Mouse (Mus musculus): ENCODE results near the gene Ezr.

DNA sequence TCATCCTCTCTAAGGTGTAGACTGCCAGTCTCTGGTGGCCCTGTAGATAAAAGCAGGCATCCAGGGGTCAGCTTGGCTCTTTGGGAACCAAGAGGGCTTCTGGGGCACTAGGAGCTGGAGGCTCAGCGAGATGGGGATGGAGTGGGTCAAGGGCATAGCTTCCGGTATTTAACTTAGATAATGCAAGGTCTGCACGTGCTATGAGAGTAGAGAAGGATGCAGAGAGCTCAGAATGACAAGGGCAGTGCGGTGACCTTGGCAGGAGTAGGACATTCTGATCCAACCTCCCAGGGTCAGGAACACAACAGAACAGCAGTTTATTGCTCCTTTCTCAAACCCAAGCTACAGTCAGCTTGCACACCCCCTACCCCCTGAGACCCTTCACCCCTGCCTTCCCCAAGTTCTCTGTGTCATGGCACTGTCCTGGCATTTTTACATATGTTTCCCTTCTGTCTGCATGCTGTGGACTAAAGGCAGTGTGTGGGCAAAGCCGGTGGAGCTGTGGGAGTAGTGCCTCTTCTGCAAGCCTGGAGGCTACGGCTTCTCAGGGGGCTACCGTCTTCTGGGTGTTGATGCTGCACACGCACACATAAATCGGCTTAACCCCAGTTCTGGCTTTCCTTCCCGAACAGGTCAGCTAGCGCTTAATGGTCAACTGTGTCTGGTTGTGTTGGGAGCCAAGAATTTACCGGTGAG lies 47.7 kb downstream of the Ezr start:
- no peak for TF ChIP-seq POLR2A (IDR thresholded peaks at IDR 0.05; ENCODE audit: insufficient read length, low read depth)
- TF ChIP-seq MAX (IDR thresholded peaks at IDR 0.05; ENCODE audit: low read depth): no peak
